Mouse (Mus musculus): ENCODE data around the gene Crygc.
A peak's percentile ranks its signal among the peaks of the same experiment; 100 is the strongest.

The Crygc gene

DNA sequence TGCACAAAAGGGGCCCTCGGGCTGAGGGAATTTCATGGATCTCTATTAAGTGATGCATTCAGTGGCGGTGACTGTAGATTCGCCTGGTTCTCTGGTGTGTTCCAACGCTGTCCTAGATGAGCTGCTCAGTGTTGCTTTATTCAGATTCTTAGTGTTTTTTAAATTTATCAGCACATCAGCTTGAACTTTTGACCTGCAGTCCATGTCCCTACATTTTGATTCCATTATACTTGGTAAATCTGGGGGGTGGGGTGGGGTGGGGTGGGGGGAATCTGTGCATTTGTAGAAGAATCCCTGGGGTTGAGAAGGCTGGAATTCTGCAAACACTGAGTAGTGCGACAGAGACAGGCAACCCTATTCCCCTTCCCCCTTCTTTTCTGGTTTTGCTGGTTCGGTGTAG, at the start of gene Crygc:
Crygc (minus strand) TSS at position 101 of the 400 bp plus-strand sequence.
- no peak for DNase-seq (ENCODE audit: low spot score in 2 of 2)

DNA sequence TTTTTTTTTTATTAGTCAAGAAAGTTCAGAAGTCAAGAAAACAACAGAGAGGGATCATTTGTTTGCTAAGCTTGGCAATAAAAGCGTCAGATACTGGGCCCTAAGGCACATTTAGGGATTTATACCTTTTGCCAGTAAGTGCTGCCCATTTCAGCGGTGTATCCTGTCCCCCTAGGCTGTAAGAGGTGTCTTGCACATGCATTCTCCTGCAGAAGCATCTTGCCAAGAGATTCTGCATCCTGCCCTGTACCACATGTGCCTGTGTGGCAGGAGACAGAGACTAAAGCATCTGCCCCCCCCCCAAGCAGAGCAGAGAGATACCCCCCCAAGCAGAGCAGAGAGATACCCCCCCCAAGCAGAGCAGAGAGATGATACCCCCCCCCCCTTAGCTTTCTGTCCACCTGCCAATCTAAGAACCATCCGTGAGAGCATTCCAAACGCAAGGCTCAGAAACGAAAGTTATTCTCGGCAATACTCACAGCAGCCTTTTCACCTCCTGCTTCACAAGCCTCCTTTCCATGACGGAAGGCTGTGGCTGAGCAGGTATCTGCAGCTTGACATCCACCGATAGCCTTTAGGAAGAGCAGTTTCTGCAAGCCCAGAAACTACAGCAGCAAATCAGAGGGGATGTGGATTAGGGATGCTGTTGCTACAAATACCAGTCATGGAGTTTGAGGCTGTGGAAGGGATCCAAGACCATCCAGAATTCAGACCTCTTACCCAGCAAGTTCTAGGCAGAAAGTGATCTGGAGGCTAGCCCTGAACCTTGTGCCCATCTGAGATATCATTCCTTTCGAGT, 49.3 kb upstream of the Crygc start, which contains the start of gene D630023F18Rik:
D630023F18Rik (minus strand) TSS at position 641 of the 799 bp plus-strand sequence.
- DNase-seq (ENCODE audit: low spot score in 2 of 2) = peak in 1 of 2 experiments; percentile 5

DNA sequence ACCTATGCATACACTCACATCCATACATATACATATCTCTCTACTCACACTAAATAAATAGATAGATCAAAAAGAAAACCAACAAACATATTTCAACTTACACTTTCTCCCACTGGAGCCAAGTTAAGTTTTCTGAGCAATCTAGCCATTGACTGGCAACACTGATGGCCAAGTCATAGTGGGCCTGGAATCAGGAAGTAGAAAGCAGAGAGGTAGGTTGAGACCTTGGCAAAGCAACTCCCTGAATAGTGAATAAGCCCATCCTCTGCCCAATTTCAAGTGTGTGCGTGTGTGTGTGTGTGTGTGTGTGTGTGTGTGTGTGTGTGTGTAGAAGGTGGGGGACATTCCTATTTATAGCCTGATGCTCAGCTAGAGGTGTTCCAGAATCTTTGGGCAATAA, 45.9 kb upstream of the Crygc start, which contains the start of gene Gm28845:
Gm28845 (minus strand) TSS at position 121 of the 400 bp plus-strand sequence.
- DNase-seq (ENCODE audit: low spot score in 2 of 2) = no peak

DNA sequence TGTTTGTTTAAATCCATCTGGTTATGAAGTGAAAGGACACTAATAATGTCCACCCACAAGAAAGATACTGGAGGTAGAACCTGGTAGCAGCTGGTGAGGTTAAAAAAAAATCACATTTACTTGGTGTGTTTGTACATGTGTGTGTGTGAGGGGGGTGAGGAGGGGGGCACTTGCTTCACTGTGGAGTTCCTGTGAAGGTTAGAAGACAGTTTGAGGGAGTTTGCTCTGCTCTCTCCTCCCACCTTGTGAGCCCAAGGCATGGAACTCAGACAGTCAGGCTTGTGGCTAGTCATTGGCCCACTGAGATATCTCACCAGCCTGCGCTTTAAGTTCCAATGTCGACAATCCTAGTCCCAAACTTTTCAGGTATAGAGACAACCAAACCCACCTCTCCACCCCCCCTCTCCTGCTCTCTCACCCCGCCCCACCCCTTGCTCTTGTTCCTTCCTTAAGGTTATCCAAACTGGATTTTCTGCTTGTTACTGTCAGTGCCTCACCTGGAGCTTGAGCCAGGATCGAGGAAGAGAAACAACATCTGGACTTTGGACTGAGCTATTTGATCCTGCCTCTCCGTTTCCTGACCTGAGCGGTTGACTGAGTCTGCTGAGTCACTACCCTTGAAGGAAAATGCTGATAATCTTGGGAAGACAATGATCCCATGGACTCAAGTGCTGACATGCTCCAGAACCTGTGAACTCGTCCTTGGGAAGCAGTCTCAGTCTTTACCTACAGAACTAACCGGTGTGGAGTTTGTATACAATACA, 44.8 kb upstream of the Crygc start:
- no peak for DNase-seq (ENCODE audit: low spot score in 2 of 2)

DNA sequence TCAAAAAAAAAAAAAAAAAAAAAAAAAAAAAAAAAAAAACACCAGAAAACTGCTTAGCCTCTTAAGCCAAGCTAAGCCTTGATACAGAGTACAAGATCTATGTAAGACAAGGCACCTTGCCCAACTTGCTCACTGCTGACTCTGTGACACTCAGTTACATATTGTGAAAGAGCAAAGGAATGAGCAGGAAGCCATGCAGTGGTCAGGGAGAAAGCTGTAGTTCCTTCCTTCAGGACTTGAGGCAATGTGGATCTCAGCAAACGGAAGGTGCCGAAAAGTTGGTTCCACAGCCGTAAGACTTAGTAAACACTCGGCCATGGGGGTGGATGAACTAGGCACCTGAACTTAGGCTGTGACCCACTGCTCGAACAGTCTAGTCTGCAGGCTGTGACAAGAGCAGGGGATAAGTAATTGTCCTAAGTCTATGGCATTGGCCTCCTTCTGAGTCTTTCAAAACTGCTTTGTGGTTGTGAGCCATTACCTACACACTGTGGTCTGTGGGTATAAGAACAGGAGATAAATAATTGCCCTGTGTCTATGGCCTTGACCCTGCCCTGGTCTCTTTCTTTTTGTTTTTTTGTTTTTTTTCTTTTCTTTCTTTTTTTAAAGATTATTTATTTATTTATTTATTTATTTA, 40.2 kb upstream of the Crygc start:
- no peak for DNase-seq (ENCODE audit: low spot score in 2 of 2)

DNA sequence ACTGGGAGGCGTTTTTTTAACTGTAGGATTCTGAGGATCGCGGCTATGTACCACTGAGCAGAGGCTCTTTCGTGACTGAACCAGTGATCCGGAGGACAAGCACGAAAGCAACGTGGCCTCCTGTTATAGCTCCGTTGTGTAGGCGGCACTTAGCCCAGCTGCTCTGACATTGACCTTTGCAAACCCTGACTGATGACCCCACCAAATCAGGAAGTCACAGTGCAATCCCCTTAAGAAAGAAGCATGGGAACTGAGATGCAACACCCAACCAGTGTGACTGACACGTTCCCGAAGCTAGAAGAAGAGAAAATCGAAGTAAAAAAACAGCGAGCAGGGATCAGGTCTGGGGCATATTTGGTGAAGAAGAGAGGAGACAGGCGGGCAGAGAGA, 39.3 kb upstream of the Crygc start:
- DNase-seq (ENCODE audit: low spot score in 2 of 2) = no peak

DNA sequence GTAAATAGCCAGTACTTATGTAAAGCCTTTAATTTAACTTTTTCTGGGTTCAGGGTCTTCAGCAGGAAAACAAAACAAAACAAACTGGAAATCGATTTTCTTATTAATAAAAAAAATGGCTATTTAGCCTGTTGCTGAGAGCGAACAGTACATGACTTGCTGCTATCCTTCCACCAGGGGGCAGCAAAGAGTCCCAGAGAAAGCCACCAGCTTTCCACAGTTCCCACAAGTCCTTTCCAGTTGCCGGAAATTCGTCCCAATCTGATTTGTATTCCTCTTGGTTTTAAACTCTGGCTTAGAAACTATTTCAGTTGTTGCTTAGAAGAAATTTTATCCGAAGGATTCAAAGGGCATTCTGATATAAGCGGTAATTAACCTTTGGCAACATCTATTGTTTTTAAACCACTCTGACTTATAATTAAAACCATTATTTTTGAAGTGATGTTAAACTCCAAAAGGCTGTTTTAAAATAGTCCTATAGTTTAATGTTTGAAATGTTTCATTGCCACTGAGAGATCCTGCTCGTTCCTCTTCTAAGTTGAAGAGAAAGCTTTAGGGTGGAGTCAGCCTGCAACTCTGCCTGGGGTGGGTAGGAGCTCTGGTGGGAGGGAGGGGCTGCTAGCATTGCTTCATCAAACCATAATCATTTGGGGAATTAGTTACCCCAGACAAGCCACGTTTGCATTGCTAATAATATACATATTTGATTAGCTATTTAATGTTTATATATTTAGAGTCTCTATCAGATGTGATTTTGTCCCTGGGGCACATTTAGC, 38.7 kb upstream of the Crygc start:
- peak; percentile 23 to 45 for DNase-seq (ENCODE audit: low spot score in 2 of 2)

DNA sequence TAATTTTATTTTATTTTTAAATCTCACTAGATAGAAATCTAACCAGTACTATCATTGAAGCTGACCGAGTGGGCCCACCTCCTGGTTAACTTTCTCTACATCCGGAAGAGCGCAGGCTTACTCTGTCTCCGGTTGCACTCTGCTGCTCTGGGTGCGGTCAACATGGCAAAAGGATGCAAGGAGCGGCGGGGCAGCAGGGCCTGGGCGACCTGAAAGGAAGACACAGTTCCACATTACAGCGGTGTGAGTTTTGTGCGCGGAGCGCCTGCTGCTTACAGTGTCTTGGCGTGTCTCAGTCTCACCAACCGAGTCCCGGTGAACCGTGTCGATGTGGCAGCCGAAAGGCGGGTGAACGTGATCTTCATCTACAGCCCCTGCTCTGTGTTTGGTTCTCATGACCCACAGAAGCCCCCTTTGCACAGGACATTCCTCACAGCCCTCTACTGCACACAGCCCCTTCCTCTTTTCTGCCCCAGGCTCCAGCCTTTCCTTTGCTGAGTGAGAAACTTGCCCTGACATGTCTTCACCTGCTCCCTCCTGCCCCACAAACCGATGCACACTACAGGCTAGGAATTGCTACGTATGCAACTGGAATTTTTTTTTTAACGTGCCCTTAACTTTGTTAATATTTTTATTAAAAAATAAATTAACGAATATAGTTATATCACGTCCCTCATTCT, 36.4 kb upstream of the Crygc start:
- no peak for DNase-seq (ENCODE audit: low spot score in 2 of 2)

DNA sequence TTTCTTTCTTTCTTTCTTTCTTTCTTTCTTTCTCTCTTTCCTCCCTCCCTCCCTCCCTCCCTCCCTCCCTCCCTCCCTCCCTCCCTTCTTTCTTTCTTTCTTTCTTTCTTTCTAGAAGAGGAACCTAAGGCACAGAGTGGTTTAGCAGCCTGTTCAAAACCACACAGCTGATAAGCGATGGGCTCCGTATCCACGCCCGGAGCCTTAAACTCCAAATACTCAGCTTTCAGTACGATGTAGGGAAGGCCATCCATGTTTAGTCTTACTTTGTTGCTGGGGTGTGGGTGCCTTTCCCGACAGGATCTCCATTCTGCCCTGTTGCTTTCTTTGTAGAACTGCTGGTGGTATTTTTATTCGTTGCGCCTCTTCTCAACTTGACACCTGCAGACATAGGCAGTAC, 35.7 kb upstream of the Crygc start:
- no peak for DNase-seq (ENCODE audit: low spot score in 2 of 2)

DNA sequence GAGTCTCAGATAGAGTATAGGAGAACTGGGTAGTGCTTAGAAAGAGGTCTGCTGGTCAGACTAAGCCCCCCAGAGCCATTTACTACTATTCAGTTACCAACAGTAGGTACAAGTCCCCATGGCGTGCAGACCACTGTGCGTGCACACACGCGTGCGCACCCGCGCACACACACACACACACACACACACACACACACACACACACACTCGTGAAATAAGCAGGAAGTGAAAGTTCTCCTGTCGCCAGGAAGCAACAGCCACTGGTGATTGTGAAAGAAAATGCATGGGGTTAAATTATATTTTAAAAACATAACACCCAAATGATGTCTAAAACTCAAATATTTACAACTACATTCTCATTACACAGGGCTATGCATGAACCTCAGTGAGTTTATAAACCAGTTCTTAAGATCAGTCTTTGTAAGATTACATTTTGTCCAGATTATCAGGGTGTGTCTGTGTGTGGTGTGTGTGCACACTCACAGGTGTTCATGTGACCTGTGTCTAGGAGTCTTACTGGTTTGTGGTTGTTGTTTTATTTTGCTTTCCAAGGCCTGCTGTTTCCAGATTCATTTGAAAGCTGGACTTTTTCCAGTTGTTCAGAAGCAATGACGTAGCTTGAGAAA, 34.3 kb upstream of the Crygc start:
- no peak for DNase-seq (ENCODE audit: low spot score in 2 of 2)

DNA sequence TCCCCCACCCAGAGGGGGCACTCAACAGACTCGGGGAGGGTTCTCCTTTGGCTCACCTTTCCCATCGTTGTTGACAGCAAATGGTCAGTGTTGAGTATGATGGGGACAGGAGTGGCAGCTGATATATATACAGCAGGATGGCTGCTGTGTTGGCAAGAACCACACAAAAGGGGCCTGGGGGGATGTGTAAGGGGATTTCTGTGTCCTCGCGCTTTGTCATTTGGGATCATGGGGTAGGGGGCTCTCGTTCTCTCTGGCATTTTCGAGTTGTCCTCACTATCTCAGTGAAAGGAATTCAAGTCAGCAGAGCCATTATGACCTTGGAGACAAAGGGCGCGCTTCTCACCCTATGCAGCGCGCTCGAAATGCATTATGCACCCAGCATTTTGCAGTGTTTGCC, 29.8 kb upstream of the Crygc start, which contains the start of gene Cryga:
Cryga (minus strand) TSS at position 101 of the 400 bp plus-strand sequence.
- no peak for DNase-seq (ENCODE audit: low spot score in 2 of 2)

DNA sequence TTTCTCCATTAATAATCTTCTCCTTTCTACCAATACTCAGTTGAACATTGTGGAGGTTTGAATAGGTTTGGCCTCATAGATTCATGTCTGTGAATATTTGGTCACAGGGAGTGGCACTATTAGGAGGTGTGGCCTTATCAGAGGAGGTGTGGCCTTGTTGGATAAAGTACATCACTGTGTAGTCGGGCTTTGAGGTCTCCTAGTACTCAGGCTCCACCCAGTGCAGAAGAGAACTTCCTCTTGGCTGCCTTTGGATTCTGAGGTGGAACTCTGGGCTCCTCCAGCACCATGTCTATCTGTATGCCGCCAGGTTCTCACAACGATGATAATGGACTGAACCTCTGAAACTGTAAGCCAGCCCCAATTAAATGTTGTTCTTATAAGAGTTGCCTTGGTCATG, 23.5 kb upstream of the Crygc start:
- DNase-seq (ENCODE audit: low spot score in 2 of 2) = no peak

DNA sequence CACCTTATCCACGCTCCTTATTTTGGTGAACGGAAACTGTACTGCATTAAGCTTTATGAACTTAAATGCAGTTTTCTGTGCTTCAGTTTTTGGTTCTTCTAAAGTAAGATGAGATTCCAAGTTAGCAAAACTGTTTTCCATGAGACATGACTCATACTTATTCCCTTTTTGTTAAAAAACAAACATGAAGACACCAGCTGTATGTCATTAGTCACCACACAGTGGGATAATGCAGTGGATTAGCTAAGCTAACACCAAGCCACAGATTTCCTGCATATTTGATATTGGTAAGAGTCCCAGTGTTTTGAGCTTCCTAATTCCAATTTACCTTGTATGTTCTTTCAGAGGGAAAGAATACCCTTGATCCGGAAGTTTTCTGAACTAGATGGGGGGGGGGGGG, 18.1 kb upstream of the Crygc start:
- no peak for DNase-seq (ENCODE audit: low spot score in 2 of 2)

DNA sequence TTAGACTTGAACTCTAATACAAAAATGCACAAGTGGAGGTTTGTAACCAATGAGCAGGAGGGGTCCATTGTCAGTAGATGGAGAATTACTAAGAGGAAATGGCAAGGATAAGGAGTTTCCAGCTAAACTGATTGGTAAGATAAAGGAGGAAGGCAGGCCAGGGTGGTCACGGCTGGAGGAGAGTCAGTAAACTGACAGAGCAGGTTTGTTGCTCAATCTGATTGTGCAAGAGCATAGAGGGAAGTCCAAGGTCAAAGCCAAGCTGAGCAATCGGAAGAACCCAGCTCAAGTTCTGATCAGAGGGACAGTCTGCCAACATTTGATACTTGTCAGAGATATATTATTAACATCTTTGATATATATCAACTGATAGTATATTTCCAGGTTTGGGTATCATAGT, 16.9 kb upstream of the Crygc start:
- DNase-seq (ENCODE audit: low spot score in 2 of 2) = no peak

DNA sequence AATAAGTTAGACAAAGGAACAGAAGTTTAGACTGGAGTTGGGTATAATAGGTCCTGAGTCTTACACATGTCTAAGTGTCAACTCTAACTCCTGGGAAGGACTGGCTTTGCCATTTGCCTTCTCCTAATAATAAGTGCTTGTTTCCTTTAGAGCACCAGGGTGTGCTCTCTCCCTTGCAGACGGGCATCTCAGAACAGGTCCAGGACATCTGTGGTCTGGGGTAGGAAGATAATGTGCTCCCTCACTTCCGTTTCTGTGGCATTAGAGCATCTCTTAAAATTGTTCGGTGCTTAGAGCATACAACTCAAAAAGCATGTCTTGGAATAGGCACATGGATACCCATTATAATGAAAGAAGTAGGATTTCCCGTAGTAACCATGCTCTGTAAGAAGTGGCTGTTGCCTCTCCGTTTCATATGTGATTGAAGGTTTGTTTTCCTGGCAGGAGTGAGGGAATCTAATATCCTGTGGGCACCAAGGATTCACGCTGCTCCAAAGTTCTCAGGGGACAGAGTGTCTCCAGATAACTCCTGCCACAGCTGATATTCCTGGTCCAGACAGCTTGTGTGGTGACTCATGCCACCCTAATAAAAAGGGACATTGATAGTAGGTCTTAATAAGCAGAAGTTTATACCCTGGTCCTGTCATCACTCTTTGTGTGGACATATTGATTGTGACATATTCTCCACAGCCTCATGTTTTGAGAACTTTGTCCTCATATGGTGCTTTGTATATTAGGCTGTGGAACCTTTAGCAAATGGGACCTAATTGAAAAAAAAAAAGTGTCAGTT, 15.3 kb upstream of the Crygc start:
- no peak for DNase-seq (ENCODE audit: low spot score in 2 of 2)

DNA sequence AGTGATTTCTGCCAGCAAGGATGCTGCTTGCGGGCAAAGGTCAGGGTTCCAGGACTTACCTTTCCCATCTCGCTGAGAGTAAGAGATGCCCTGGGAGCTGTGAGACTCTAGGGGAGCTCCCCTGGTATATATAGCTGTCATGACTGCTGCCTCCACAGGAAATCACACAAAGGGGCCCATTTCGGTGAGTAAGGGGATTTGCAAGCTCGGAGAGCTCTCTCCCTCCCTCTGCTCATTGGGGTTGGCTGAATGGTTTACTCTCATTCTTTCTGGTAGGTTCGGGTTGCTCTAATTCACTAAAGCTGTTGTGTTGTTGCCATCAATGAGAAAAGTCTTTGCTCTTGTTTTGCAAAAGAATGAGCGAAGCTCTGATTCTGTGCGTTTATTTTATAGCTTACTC, 8.7 kb upstream of the Crygc start, which contains the start of gene Crygb:
Crygb (minus strand) TSS at position 101 of the 400 bp plus-strand sequence.
- DNase-seq (ENCODE audit: low spot score in 2 of 2) = no peak

DNA sequence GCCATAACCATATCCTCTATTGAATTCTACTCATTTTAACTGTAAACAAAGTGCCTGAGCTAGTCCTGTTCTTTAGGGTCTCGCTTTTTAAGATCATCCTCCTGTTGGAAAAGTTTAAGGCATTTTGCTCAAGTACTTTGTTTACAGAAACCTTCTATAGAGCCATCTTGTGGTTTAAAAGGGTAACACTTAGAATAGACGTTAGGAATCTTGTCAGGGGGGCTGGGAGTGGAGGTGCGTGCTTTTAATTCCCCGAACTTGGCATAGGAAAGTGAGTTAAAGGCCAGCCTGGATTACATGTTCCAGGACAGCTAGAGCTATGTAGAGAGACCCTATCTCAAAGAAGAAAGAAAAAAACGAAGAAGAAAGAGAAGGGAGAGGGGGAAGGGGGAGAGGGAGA, 2.1 kb upstream of the Crygc start:
- no peak for DNase-seq (ENCODE audit: low spot score in 2 of 2)

DNA sequence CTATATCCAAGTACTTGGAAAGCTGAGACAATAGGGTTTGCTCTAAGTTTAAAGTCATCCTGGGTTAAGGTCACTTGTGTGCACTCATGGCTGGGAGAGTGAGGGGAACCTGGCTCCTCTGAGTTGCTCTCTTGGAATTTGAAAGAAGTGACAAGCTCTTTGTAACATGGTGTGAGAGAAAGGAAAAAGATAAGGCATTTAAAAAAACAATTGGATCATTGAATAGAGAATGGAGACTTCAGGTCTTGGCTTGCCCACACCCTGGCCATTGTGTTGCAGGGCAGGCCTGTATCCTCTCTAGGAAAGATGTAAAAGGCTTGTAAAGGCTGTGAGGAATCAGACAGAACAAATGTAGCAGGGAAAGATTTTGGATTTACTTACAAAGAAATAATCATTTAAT, 5.6 kb downstream of the Crygc start:
- no peak for DNase-seq (ENCODE audit: low spot score in 2 of 2)

DNA sequence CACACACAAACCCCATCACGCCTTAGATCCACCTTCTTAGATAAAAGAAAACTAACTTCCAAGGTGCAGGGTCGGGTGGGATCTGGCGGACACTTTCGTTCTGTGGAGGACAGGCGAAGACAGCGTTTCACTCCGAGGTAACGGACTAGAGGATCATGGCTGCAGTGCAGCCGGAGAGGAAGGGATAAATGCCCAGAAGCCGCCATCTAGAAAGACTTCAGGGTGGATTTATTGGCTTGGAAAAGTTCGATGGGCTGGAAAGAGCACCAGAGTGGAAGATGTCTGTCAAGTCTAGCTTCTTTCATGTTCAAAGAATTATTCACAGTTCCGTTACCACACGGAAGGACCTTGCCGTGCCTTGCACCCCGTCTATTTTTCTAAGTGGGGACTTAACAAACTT, 9.3 kb downstream of the Crygc start:
- no peak for DNase-seq (ENCODE audit: low spot score in 2 of 2)

DNA sequence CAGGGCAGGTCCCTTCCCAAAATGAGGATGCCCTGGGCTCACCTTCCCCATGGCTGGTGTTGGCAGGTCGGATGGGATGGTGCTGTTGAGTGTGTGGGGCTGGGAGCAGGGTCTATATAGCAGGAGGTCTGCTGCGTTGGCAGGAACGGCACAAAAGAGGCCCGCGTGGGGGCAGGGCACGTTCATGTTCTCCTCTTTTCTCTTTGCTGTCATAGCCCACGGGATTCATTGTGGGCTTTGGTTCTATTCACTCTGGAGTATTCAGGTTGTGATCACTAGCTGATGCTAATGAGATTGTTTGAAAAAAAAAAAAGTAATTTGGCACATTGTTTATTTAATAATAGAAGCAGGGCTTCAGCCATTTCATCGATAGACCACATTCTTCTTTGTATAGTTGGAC, 10.1 kb downstream of the Crygc start, which contains the start of gene Crygd:
Crygd (minus strand) TSS at position 101 of the 400 bp plus-strand sequence.
- no peak for DNase-seq (ENCODE audit: low spot score in 2 of 2)

All from right cerebral cortex, postnatal 36 days (tissue).